Mouse (Mus musculus) fibroblast of lung, adult 2 months (primary cell): ENCODE results near the gene Bcas1.

Experiments used
- DNase-seq: peaks from one replicate; pipeline ENCODE4 v3.0.0-alpha.2; 2011; ENCODE audit warnings: low read depth

Bcas1 gene

GRCm38 (mm10) chr2:170310310-170310987 is 117.2 kb downstream of the Bcas1 start:
- no peak for DNase-seq

GRCm38 (mm10) chr2:170308966-170309365 is 118.7 kb downstream of the Bcas1 start:
- no peak for DNase-seq

GRCm38 (mm10) chr2:170308033-170308820 is 119.4 kb downstream of the Bcas1 start:
- DNase-seq, result peak; percentile 91

- DNase-seq, result no peak
Observed at GRCm38 (mm10) chr2:170307589-170308021, 120.0 kb downstream of the Bcas1 start.

- DNase-seq, result no peak
Observed at GRCm38 (mm10) chr2:170306637-170307320, 120.9 kb downstream of the Bcas1 start.

- no peak for DNase-seq
Observed at GRCm38 (mm10) chr2:170304766-170305165, 122.9 kb downstream of the Bcas1 start.

GRCm38 (mm10) chr2:170303595-170303994 is 124.0 kb downstream of the Bcas1 start:
- DNase-seq, result no peak

- DNase-seq, result no peak
Observed at GRCm38 (mm10) chr2:170302825-170303224, 124.8 kb downstream of the Bcas1 start.
